Mouse (Mus musculus) CH12.LX (cell line): ENCODE measurements around the gene Cep112. TPM values are rescaled to one million over a fixed set of nuclear protein-coding genes. Genes with fewer than 3 reads are reported as not detected.

Source experiments
- DNase-seq: peaks from one replicate; pipeline ENCODE4 v3.0.0-alpha.2; 2013; ENCODE audit errors: extremely low read depth
- H3K27ac ChIP-seq: 2 replicates; pipeline ENCODE4 v1.5.1; 2012; ENCODE audit warnings: low read depth, mild to moderate bottlenecking, control low read depth, moderate library complexity; ENCODE audit not compliant: insufficient read depth
- H3K27me3 ChIP-seq: replicated peaks from 2 replicates; pipeline ENCODE3; 2012; ENCODE audit warnings: inconsistent platforms
- H3K36me3 ChIP-seq, 2 experiments: replicated peaks in 1 of 2; 2 replicates each; pipeline versions ENCODE3 to v1.6.1; 2012; ENCODE audit warnings: inconsistent platforms in 1 of 2, low read length in 1 of 2, mild to moderate bottlenecking in 1 of 2, mixed read lengths in 1 of 2, moderate library complexity in 1 of 2; ENCODE audit not compliant: control insufficient read depth in 1 of 2, insufficient read depth in 1 of 2
- H3K4me1 ChIP-seq, 2 experiments: 2 replicates each; pipeline ENCODE4 v1.6.1; 2012; ENCODE audit warnings: inconsistent platforms in 1 of 2, moderate library complexity in 1 of 2; ENCODE audit not compliant: insufficient read depth in 2 of 2, control insufficient read depth in 1 of 2
- H3K4me2 ChIP-seq: 2 replicates; pipeline ENCODE4 v1.6.1; 2012; ENCODE audit warnings: low read depth, mild to moderate bottlenecking, control low read depth; ENCODE audit not compliant: poor library complexity, insufficient read depth, severe bottlenecking
- H3K4me3 ChIP-seq, 3 experiments: fragments of 150-350 bp in 1 of 3; sonication (generic) in 1 of 3; replicated peaks in 1 of 3; 2 replicates each; pipeline versions ENCODE3 to v1.5.1; 2011 to 2012; ENCODE audit warnings: low read depth in 2 of 3, low read length in 2 of 3, mild to moderate bottlenecking in 2 of 3, moderate library complexity in 2 of 3, control low read depth in 1 of 3, improper control_type of control experiment in 1 of 3, inconsistent platforms in 1 of 3, mixed read lengths in 1 of 3; ENCODE audit not compliant: poor library complexity in 1 of 3
- H3K79me2 ChIP-seq: replicated peaks from 2 replicates; pipeline ENCODE4 v1.6.1; 2012; ENCODE audit warnings: mild to moderate bottlenecking, moderate library complexity; ENCODE audit not compliant: control insufficient read depth, poor library complexity, insufficient read depth, severe bottlenecking; ENCODE audit errors: extremely low read depth
- H3K9ac ChIP-seq: 2 replicates; pipeline ENCODE4 v1.6.1; 2012; ENCODE audit warnings: low read depth, mild to moderate bottlenecking, control low read depth, moderate library complexity; ENCODE audit not compliant: insufficient read depth
- H3K9me3 ChIP-seq: replicated peaks from 2 replicates; pipeline ENCODE3; 2012; ENCODE audit warnings: low read length, inconsistent platforms, mixed read lengths
- BHLHE40 ChIP-seq: IDR thresholded peaks from 2 replicates; pipeline ENCODE4 v1.6.1; 2011; ENCODE audit warnings: mild to moderate bottlenecking, low read depth, low read length, improper control_type of control experiment
- CHD1 ChIP-seq: IDR thresholded peaks from 2 replicates; pipeline ENCODE4 v1.6.1; 2012; ENCODE audit warnings: low read depth, low read length, improper control_type of control experiment, inconsistent platforms
- CHD2 ChIP-seq: IDR thresholded peaks from 2 replicates; pipeline ENCODE4 v1.6.1; 2011; ENCODE audit warnings: low read length, improper control_type of control experiment
- E2F4 ChIP-seq: IDR thresholded peaks from 2 replicates; pipeline ENCODE4 v1.6.1; 2011; ENCODE audit warnings: low read depth, low read length, improper control_type of control experiment; ENCODE audit not compliant: insufficient replicate concordance
- ETS1 ChIP-seq: conservative IDR thresholded peaks from 2 replicates; pipeline ENCODE4 v1.6.1; 2012; ENCODE audit warnings: low read depth, mild to moderate bottlenecking, inconsistent platforms, low read length, improper control_type of control experiment, moderate library complexity
- HCFC1 ChIP-seq: IDR thresholded peaks from 2 replicates; pipeline ENCODE4 v1.6.1; 2012; ENCODE audit warnings: low read depth, mild to moderate bottlenecking, inconsistent platforms, low read length, improper control_type of control experiment
- MAFK ChIP-seq: IDR thresholded peaks from 2 replicates; pipeline ENCODE4 v1.6.1; 2011; ENCODE audit warnings: low read length, improper control_type of control experiment; ENCODE audit not compliant: insufficient replicate concordance
- MAX ChIP-seq: IDR thresholded peaks from 2 replicates; pipeline ENCODE4 v1.6.1; 2011; ENCODE audit warnings: low read length, improper control_type of control experiment
- MEF2A ChIP-seq: IDR thresholded peaks from 2 replicates; pipeline ENCODE4 v1.6.1; 2014; ENCODE audit warnings: low read depth, mild to moderate bottlenecking, inconsistent platforms, low read length, improper control_type of control experiment, borderline replicate concordance
- MYC ChIP-seq: IDR thresholded peaks from 2 replicates; pipeline ENCODE4 v1.6.1; 2011; ENCODE audit warnings: low read depth, mild to moderate bottlenecking, improper control_type of control experiment, low read length
- NELFE ChIP-seq: IDR thresholded peaks from 2 replicates; pipeline ENCODE4 v1.6.1; 2011; ENCODE audit warnings: low read depth, low read length, improper control_type of control experiment
- NRF1 ChIP-seq: IDR thresholded peaks from 2 replicates; pipeline ENCODE4 v1.6.1; 2014; ENCODE audit warnings: low read depth, mild to moderate bottlenecking, inconsistent platforms, low read length, improper control_type of control experiment, moderate library complexity
- POLR2AphosphoS2 ChIP-seq: IDR thresholded peaks from 2 replicates; pipeline ENCODE4 v1.6.1; 2011; ENCODE audit warnings: low read depth, low read length, improper control_type of control experiment
- RAD21 ChIP-seq: IDR thresholded peaks from 2 replicates; pipeline ENCODE4 v1.6.1; 2011; ENCODE audit warnings: low read depth, mild to moderate bottlenecking, low read length, improper control_type of control experiment, moderate library complexity
- SMC3 ChIP-seq: IDR thresholded peaks from 2 replicates; pipeline ENCODE4 v1.6.1; 2011; ENCODE audit warnings: low read depth, low read length, improper control_type of control experiment
- TBP ChIP-seq: conservative IDR thresholded peaks from 2 replicates; pipeline ENCODE4 v1.6.1; 2011; ENCODE audit warnings: low read depth, low read length, improper control_type of control experiment
- UBTF ChIP-seq: IDR thresholded peaks from 2 replicates; pipeline ENCODE4 v1.6.1; 2012; ENCODE audit warnings: low read depth, mild to moderate bottlenecking, inconsistent platforms, low read length, improper control_type of control experiment, moderate library complexity
- ZC3H11A ChIP-seq: IDR thresholded peaks from 2 replicates; pipeline ENCODE4 v1.6.1; 2012; ENCODE audit warnings: low read depth, mild to moderate bottlenecking, inconsistent platforms, low read length, improper control_type of control experiment
- ZKSCAN1 ChIP-seq: IDR thresholded peaks from 2 replicates; pipeline ENCODE4 v1.6.1; 2012; ENCODE audit warnings: low read depth, inconsistent platforms, low read length, improper control_type of control experiment, borderline replicate concordance
- ZMIZ1 ChIP-seq: IDR thresholded peaks from 2 replicates; pipeline ENCODE4 v1.6.1; 2012; ENCODE audit warnings: low read depth, mild to moderate bottlenecking, inconsistent platforms, low read length, improper control_type of control experiment
- ZNF384 ChIP-seq: IDR thresholded peaks from 2 replicates; pipeline ENCODE4 v1.6.1; 2012; ENCODE audit warnings: low read depth, low read length, improper control_type of control experiment, inconsistent platforms
- dilution Hi-C: fragments of 300-500 bp; cut with MboI; formaldehyde crosslinking; loops from 2 replicates; pipeline ENCODE4 v1.14.3; 2020; ENCODE audit warnings: low sequenced_read_pairs; ENCODE audit not compliant: extremely low pct_unique_long_range_greater_than_20kb, extremely low pct_ligation_motif_present
- in situ Hi-C: fragments of 300-500 bp; cut with MboI; formaldehyde crosslinking; loops from 3 replicates; pipeline ENCODE4 v1.14.3; 2019; ENCODE audit warnings: low sequenced_read_pairs, low pct_ligation_motif_present, low pct_unique_long_range_greater_than_20kb, mixed read lengths
- polyA plus RNA-seq: library from polyadenylated mRNA; unstranded; fragments of >175 nt; gene quantifications from 2 replicates; pipeline ENCODE4 v1.2.1, GENCODE M21; 2012; ENCODE audit warnings: low read depth; ENCODE audit not compliant: insufficient read length
- total RNA-seq, 2 experiments: library from RNA; depleted of rRNA; stranded (reverse); fragments of 300-350 nt in 1 of 2; fragments of >200 nt in 1 of 2; gene quantifications; 2 replicates each; pipeline ENCODE4 v1.2.3; 2012 to 2014

Cep112 gene
- total and polyA plus RNA-seq, 3 experiments: 0.93 to 1.4 (median 1.3) TPM

- in situ Hi-C loops (no loop called here), dilution Hi-C loops (no loop called here)
These were observed 28.7 kb upstream of the Cep112 start for GRCm38 (mm10) chr11:108396076-108396829.

GRCm38 (mm10) chr11:108409876-108410644, 14.9 kb upstream of the Cep112 start:
- dilution Hi-C loops (no loop called here), in situ Hi-C loops (loop anchor here (25.0 kb wide), 1 partner anchor 898 kb away; no protein-coding TSS in a partner anchor)
- Histone ChIP-seq H3K27ac (no peak overlapping the region), H3K27me3 (no peaks in the 10 kb centered on the region), H3K4me3 (no peak overlapping the region), H3K4me2 (no peak overlapping the region), H3K36me3 (no peaks in the 10 kb centered on the region), H3K9ac (no peak overlapping the region), H3K9me3 (no peaks in the 10 kb centered on the region), H3K4me1 (peaks cover 0 to 6% of the 10 kb centered on the region in 2 experiments; a peak in 2 of 4 replicates), H3K79me2 (no peaks in the 10 kb centered on the region)
- TF ChIP-seq ZKSCAN1 (no peak), MAFK (no peak), POLR2AphosphoS2 (no peak), E2F4 (no peak), ZNF384 (no peak), RAD21 (no peak), CHD1 (no peak), HCFC1 (no peak), CHD2 (no peak), SMC3 (no peak), ZC3H11A (no peak), BHLHE40 (no peak), MEF2A (no peak), NELFE (no peak), TBP (no peak)
- peak; percentile 31 for DNase-seq

More at GRCm38 (mm10) chr11:108396076-108396829, 28.7 kb upstream of the Cep112 start:
- H3K9ac ChIP-seq: no peak overlapping the region
- H3K79me2 ChIP-seq: no peaks in the 10 kb centered on the region
- no peaks in the 10 kb centered on the region for H3K9me3 ChIP-seq
- no peak overlapping the region for H3K27ac ChIP-seq
- TF ChIP-seq ETS1 (no peak), ZNF384 (no peak), MYC (no peak), SMC3 (no peak), ZMIZ1 (no peak), E2F4 (no peak), MAX (no peak), NRF1 (no peak), MEF2A (no peak), UBTF (no peak)
- TF ChIP-seq, all 38 proteins: peak for 0
- DNase-seq: no peak
- peaks cover 2% of the 10 kb centered on the region for H3K27me3 ChIP-seq
- no peak overlapping the region for H3K4me3 ChIP-seq
- no peak overlapping the region for H3K4me2 ChIP-seq
- no peaks in the 10 kb centered on the region for H3K36me3 ChIP-seq
- no peaks in the 10 kb centered on the region for H3K4me1 ChIP-seq
